Mouse (Mus musculus) liver, embryonic 14.5 days (tissue): ENCODE measurements at regions not wholly inside any gene's neighbourhood (a gene's known extent, or its start where the extent isn't known, plus 50 kb on each side); places are given as distances from the start of the nearest gene placed in this dataset.

Source experiments
- CTCF ChIP-seq: IDR thresholded peaks from 2 replicates; pipeline ENCODE4 v1.5.1; 2016; ENCODE audit warnings: antibody characterized with exemption, low read depth, control low read depth
- EP300 ChIP-seq: IDR thresholded peaks from 2 replicates; pipeline ENCODE4 v1.6.1; 2016; ENCODE audit warnings: antibody characterized with exemption, low read depth

- TF ChIP-seq CTCF (no peak), EP300 (no peak)
Measured at GRCm38 (mm10) chr9:60988113-60988512, 193.8 kb downstream of the Uaca start.
